Mouse (Mus musculus): ENCODE results near the gene Ak5.

DNA sequence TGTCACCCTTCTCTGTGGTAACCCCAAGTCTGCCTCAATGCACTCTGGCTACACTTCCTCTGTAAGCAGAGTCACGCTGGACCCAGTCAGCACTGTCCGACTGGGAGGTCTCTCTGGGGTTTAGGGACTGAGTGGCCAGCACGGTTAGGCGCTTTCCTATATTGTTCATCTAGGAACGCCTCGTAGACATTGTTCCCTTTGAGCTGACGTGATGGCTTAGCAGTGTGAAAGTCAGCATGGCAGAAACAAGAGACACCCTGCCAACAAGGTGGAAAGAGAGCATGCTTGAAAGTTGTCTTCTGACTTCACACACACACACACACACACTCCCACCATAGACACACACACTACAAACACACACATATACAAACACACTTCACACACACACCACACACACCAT lies 112.9 kb downstream of the Ak5 start:
- no peak for TF ChIP-seq CTCF (conservative IDR thresholded peaks at IDR 0.05; ENCODE audit: low read length)
- no peak for TF ChIP-seq POU5F1 (IDR thresholded peaks at IDR 0.05; ENCODE audit: borderline replicate concordance, low read length)
